Mouse (Mus musculus): ENCODE measurements around the gene Cck.
A peak's percentile ranks its signal among the peaks of the same experiment; 100 is the strongest.

Gene Cck

GRCm38 (mm10) chr9:121495529-121495928 is at the start of gene Cck:
Gene Cck, minus strand, starts transcription at chr9:121495694.
- no peak for DNase-seq (ENCODE audit: low spot score)

- DNase-seq (ENCODE audit: low spot score), result no peak
Measured at GRCm38 (mm10) chr9:121541530-121541929, 46.0 kb upstream of the Cck start.

- no peak for DNase-seq (ENCODE audit: low spot score)
Measured at GRCm38 (mm10) chr9:121532626-121533025, 37.1 kb upstream of the Cck start.

GRCm38 (mm10) chr9:121528605-121529357 is 33.3 kb upstream of the Cck start:
- no peak for DNase-seq (ENCODE audit: low spot score)

- DNase-seq (ENCODE audit: low spot score), result no peak
Measured at GRCm38 (mm10) chr9:121526171-121526570, 30.7 kb upstream of the Cck start.

- no peak for DNase-seq (ENCODE audit: low spot score)
Measured at GRCm38 (mm10) chr9:121520047-121520446, 24.6 kb upstream of the Cck start.

- DNase-seq (ENCODE audit: low spot score), result no peak
Measured at GRCm38 (mm10) chr9:121514462-121514861, 19.0 kb upstream of the Cck start.

- DNase-seq (ENCODE audit: low spot score), result no peak
Measured at GRCm38 (mm10) chr9:121511911-121512310, 16.4 kb upstream of the Cck start.

- DNase-seq (ENCODE audit: low spot score), result no peak
Measured at GRCm38 (mm10) chr9:121506478-121507180, 11.1 kb upstream of the Cck start.

- DNase-seq (ENCODE audit: low spot score), result no peak
Measured at GRCm38 (mm10) chr9:121505346-121505745, 9.9 kb upstream of the Cck start.

- DNase-seq (ENCODE audit: low spot score), result no peak
Measured at GRCm38 (mm10) chr9:121496102-121496501, 608 bp upstream of the Cck start.

GRCm38 (mm10) chr9:121494006-121494767 is 1.3 kb downstream of the Cck start:
- DNase-seq (ENCODE audit: low spot score), result no peak

- no peak for DNase-seq (ENCODE audit: low spot score)
Measured at GRCm38 (mm10) chr9:121491592-121492240, 3.8 kb downstream of the Cck start.

- DNase-seq (ENCODE audit: low spot score), result no peak
Measured at GRCm38 (mm10) chr9:121487216-121487615, 8.3 kb downstream of the Cck start.

GRCm38 (mm10) chr9:121479453-121479852 is 16.0 kb downstream of the Cck start:
- peak; percentile 84 for DNase-seq (ENCODE audit: low spot score)

GRCm38 (mm10) chr9:121477305-121477911 is 18.1 kb downstream of the Cck start:
- peak; percentile 86 for DNase-seq (ENCODE audit: low spot score)

GRCm38 (mm10) chr9:121475488-121476452 is 19.7 kb downstream of the Cck start:
- DNase-seq (ENCODE audit: low spot score), result no peak

- no peak for DNase-seq (ENCODE audit: low spot score)
Measured at GRCm38 (mm10) chr9:121474771-121475170, 20.7 kb downstream of the Cck start.

- no peak for DNase-seq (ENCODE audit: low spot score)
Measured at GRCm38 (mm10) chr9:121469711-121470110, 25.8 kb downstream of the Cck start.

- DNase-seq (ENCODE audit: low spot score), result no peak
Measured at GRCm38 (mm10) chr9:121467460-121467859, 28.0 kb downstream of the Cck start.

GRCm38 (mm10) chr9:121460527-121460926 is 35.0 kb downstream of the Cck start:
- DNase-seq (ENCODE audit: low spot score), result no peak
